Mouse (Mus musculus): ENCODE measurements around the gene Crip2. TPM values are rescaled to one million over a fixed set of nuclear protein-coding genes. Genes with fewer than 3 reads are reported as not detected.
A peak's percentile ranks its signal among the peaks of the same experiment; 100 is the strongest.

Gene Crip2
- polyA plus RNA-seq, 1 experiment from 2014 or later = 273 TPM

DNA sequence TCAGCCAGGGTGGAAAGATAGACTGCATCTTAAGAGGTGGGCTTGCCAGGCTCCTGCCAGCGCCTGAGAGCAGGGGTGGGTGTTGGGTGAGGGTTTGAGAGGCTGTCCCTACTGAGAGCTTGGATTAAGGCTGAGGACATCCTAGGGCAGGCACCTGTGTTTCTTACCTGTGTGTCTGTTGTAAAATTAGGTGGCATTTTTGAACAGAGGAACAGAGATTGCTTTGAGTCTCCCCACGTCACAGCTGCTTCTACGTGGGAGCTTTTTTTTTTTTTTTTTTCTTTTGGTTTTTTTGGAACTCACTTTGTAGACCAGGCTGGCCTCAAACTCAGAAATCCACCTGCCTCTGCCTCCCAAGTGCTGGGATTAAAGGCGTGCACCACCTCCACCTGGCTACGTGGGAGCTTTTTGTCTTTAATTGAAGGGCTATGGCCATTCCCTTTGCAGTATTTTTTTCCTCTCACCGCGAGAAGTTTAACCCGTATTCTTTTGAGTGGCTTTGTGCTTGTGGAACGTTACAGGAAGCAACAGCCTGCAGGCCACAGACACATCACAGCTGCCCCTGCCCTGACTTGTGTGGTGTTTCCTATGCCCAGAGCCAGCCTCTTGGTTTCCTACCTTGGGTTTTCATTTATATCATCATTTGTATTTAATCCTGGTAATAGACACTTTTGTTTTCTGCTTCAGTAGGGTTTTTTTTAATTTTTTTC lies 38.6 kb upstream of the Crip2 start:
- H3K4me1 ChIP-seq (ENCODE audit: insufficient read depth) = peaks cover 7% of the 10 kb centered on the region
- 70% methylated on average over 9 of the region's 9 CpGs for WGBS
- DNase-seq (no peak), ATAC-seq (ENCODE audit: insufficient read depth) (no peak)
- no peak overlapping the region for H3K4me2 ChIP-seq
- H3K27ac ChIP-seq (ENCODE audit: low read depth) = no peak overlapping the region
- peaks cover 14% of the 10 kb centered on the region for H3K36me3 ChIP-seq (ENCODE audit: insufficient read depth)
- H3K9ac ChIP-seq = no peak overlapping the region
- no peaks in the 10 kb centered on the region for H3K27me3 ChIP-seq (ENCODE audit: insufficient read depth, low read length)
- no peak overlapping the region for H3K4me3 ChIP-seq (ENCODE audit: low read depth, low read length)
- H3K9me3 ChIP-seq (ENCODE audit: low read depth, low read length) = no peaks in the 10 kb centered on the region
- no peak for TF ChIP-seq CTCF (IDR thresholded peaks at IDR 0.05; ENCODE audit: low read depth)

DNA sequence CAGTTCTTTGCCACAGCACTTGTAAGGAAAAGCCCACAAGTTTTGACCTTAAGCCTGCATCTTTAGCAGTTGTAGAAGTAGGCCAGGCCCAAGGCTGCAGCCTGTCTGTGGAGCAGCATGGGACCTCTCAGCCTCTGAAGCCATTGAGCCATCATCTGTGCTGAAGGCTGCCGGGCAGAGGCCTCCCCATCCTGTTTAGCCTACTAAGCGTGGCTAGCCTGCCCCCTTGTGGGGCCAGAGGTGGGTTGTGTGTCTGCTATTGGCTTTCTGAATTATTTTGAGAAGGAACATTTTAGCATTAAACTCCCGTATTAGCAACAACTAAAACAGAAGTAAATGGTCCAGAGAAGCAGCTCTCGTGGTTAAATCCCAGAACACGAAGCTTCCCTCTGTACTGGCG lies 37.6 kb upstream of the Crip2 start:
- whole genome bisulfite sequencing = 58% methylated on average over 6 of the region's 6 CpGs
- no peak overlapping the region for H3K4me2 ChIP-seq
- H3K9ac ChIP-seq = no peak overlapping the region
- ATAC-seq (ENCODE audit: insufficient read depth) (no peak), DNase-seq (peak; percentile 77)
- H3K4me3 ChIP-seq (ENCODE audit: low read depth, low read length) = no peak overlapping the region
- H3K36me3 ChIP-seq (ENCODE audit: insufficient read depth) = peaks cover 14% of the 10 kb centered on the region
- H3K4me1 ChIP-seq (ENCODE audit: insufficient read depth) = peaks cover 7% of the 10 kb centered on the region
- H3K9me3 ChIP-seq (ENCODE audit: low read depth, low read length) = no peaks in the 10 kb centered on the region
- H3K27me3 ChIP-seq (ENCODE audit: insufficient read depth, low read length) = no peaks in the 10 kb centered on the region
- peak; percentile 67 for TF ChIP-seq CTCF (IDR thresholded peaks at IDR 0.05; ENCODE audit: low read depth)
- no peak overlapping the region for H3K27ac ChIP-seq (ENCODE audit: low read depth)

- ATAC-seq (ENCODE audit: insufficient read depth) (no peak), DNase-seq (peak; percentile 26)
- WGBS = 73% methylated on average over 8 of the region's 8 CpGs
- Histone ChIP-seq H3K27ac (ENCODE audit: low read depth) (no peak overlapping the region), H3K9me3 (ENCODE audit: low read depth, low read length) (no peaks in the 10 kb centered on the region), H3K9ac (no peak overlapping the region), H3K27me3 (ENCODE audit: insufficient read depth, low read length) (no peaks in the 10 kb centered on the region), H3K4me2 (no peak overlapping the region), H3K4me3 (ENCODE audit: low read depth, low read length) (no peak overlapping the region), H3K4me1 (ENCODE audit: insufficient read depth) (peaks cover 7% of the 10 kb centered on the region; the same call in 1 of the 2 replicates), H3K36me3 (ENCODE audit: insufficient read depth) (peaks cover 19% of the 10 kb centered on the region)
- TF ChIP-seq CTCF (IDR thresholded peaks at IDR 0.05; ENCODE audit: low read depth) = peak; percentile 46
These were observed 36.1 kb upstream of the Crip2 start for GRCm38 (mm10) chr12:113103846-113104451.

GRCm38 (mm10) chr12:113106386-113106785 lies 33.6 kb upstream of the Crip2 start:
- WGBS = 65% methylated on average over 6 of the region's 6 CpGs
- no peak overlapping the region for H3K9ac ChIP-seq
- no peak for ATAC-seq (ENCODE audit: insufficient read depth)
- no peak for DNase-seq
- H3K36me3 ChIP-seq (ENCODE audit: insufficient read depth) = peaks cover 13% of the 10 kb centered on the region
- no peaks in the 10 kb centered on the region for H3K9me3 ChIP-seq (ENCODE audit: low read depth, low read length)
- H3K4me1 ChIP-seq (ENCODE audit: insufficient read depth) = no peaks in the 10 kb centered on the region
- TF ChIP-seq CTCF (IDR thresholded peaks at IDR 0.05; ENCODE audit: low read depth) = no peak
- no peak overlapping the region for H3K27ac ChIP-seq (ENCODE audit: low read depth)
- no peaks in the 10 kb centered on the region for H3K27me3 ChIP-seq (ENCODE audit: insufficient read depth, low read length)
- no peak overlapping the region for H3K4me2 ChIP-seq
- H3K4me3 ChIP-seq (ENCODE audit: low read depth, low read length) = no peak overlapping the region

GRCm38 (mm10) chr12:113107431-113108124 lies 32.5 kb upstream of the Crip2 start:
- WGBS = 70% methylated on average over 4 of the region's 4 CpGs
- peaks cover 21% of the 10 kb centered on the region for H3K36me3 ChIP-seq (ENCODE audit: insufficient read depth)
- H3K9me3 ChIP-seq (ENCODE audit: low read depth, low read length) = no peaks in the 10 kb centered on the region
- H3K4me1 ChIP-seq (ENCODE audit: insufficient read depth) = no peaks in the 10 kb centered on the region
- no peak overlapping the region for H3K9ac ChIP-seq
- TF ChIP-seq CTCF (IDR thresholded peaks at IDR 0.05; ENCODE audit: low read depth) = no peak
- H3K4me2 ChIP-seq = no peak overlapping the region
- DNase-seq (no peak), ATAC-seq (ENCODE audit: insufficient read depth) (no peak)
- H3K27ac ChIP-seq (ENCODE audit: low read depth) = no peak overlapping the region
- no peaks in the 10 kb centered on the region for H3K27me3 ChIP-seq (ENCODE audit: insufficient read depth, low read length)
- no peak overlapping the region for H3K4me3 ChIP-seq (ENCODE audit: low read depth, low read length)

GRCm38 (mm10) chr12:113108528-113109283 lies 31.3 kb upstream of the Crip2 start:
- Histone ChIP-seq H3K27ac (ENCODE audit: low read depth) (no peak overlapping the region), H3K4me2 (no peak overlapping the region), H3K4me1 (ENCODE audit: insufficient read depth) (no peaks in the 10 kb centered on the region), H3K4me3 (ENCODE audit: low read depth, low read length) (no peak overlapping the region), H3K27me3 (ENCODE audit: insufficient read depth, low read length) (no peaks in the 10 kb centered on the region), H3K9ac (no peak overlapping the region), H3K36me3 (ENCODE audit: insufficient read depth) (peaks cover 27% of the 10 kb centered on the region), H3K9me3 (ENCODE audit: low read depth, low read length) (no peaks in the 10 kb centered on the region)
- 81% methylated on average over 17 of the region's 17 CpGs for WGBS
- ATAC-seq (ENCODE audit: insufficient read depth) (no peak), DNase-seq (no peak)
- no peak for TF ChIP-seq CTCF (IDR thresholded peaks at IDR 0.05; ENCODE audit: low read depth)

Measured in lung, embryonic 14.5 days (tissue).